Mouse (Mus musculus): ENCODE data around the gene Xdh. TPM values are rescaled to one million over a fixed set of nuclear protein-coding genes. Genes with fewer than 3 reads are reported as not detected.

Xdh gene
- polyA plus RNA-seq, 1 experiment, result 0.55 TPM

DNA sequence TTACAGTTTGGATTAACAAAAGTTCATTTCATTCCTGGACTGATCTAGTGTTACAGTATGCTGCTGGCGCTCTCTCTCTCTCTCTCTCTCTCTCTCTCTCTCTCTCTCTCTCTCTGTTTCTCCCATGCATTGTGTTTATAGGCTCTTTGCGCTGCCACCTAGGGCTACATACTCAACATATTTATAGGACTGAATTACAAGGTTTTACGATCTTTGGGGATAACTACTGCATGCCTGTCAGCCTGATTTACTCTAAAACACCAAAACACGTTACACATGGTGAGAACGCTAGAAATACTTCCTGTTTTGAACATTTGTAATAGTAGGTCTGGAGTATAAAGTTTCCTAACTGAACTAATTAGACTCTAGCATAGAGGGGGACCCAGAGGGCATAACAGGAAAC, 47.8 kb downstream of the Xdh start:
- TF ChIP-seq POLR2A (IDR thresholded peaks at IDR 0.05; ENCODE audit: insufficient read length, low read depth) (no peak), CEBPB (IDR thresholded peaks at IDR 0.05; ENCODE audit: insufficient read depth, poor library complexity, severe bottlenecking) (no peak), E2F4 (IDR thresholded peaks at IDR 0.05; ENCODE audit: insufficient read depth) (no peak), TCF12 (IDR thresholded peaks at IDR 0.05; ENCODE audit: insufficient read depth, poor library complexity, severe bottlenecking) (no peak), SRF (IDR thresholded peaks at IDR 0.05; ENCODE audit: control insufficient read depth, insufficient read length, low read depth) (no peak), MAX (IDR thresholded peaks at IDR 0.05; ENCODE audit: low read depth) (no peak), REST (IDR thresholded peaks at IDR 0.05; ENCODE audit: insufficient read depth, insufficient read length) (no peak), MYOG (IDR thresholded peaks at IDR 0.05; ENCODE audit: control insufficient read depth in 1 of 3, insufficient read depth in 1 of 3, insufficient read length in 2 of 3, low read depth in 2 of 3) (no peak), POLR2AphosphoS2 (IDR thresholded peaks at IDR 0.05; ENCODE audit: insufficient read length, low read depth) (no peak), TCF3 (IDR thresholded peaks at IDR 0.05; ENCODE audit: insufficient read length, low read depth) (no peak), USF1 (IDR thresholded peaks at IDR 0.05; ENCODE audit: low read depth) (no peak), MYOD1 (IDR thresholded peaks at IDR 0.05; ENCODE audit: control insufficient read depth in 1 of 3, insufficient read length in 2 of 3, low read depth in 2 of 3) (no peak)
- Histone ChIP-seq H3K27me3 (ENCODE audit: control insufficient read depth, insufficient read depth, insufficient read length) (peaks cover under 1% of the 10 kb centered on the region), H3K4me2 (ENCODE audit: low read depth) (no peak overlapping the region), H3ac (ENCODE audit: control insufficient read depth, insufficient read length) (no peak overlapping the region), H3K36me3 (ENCODE audit: control insufficient read depth, insufficient read depth) (no peaks in the 10 kb centered on the region), H3K79me2 (ENCODE audit: control insufficient read depth, insufficient read depth) (no peaks in the 10 kb centered on the region), H3K4me3 (no peak overlapping the region)

DNA sequence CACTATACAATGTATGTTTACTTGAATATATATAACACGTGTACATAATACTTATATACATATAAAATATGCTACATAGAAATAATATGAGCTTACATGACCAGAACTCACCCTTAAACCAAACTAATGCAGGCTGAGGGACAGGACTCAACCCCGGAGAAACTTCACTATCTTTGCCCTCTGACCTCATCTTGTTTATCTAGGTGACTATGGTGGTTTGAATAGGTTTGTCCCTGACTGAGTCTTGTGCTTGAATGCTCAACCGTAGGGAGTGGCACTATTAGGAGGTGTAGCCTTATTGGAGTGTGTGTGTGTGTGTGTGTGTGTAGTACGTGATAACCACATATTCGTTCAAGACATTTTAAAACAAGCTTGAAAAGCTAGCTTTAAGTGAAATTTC, 55.6 kb downstream of the Xdh start:
- no peaks in the 10 kb centered on the region for H3K36me3 ChIP-seq (ENCODE audit: control insufficient read depth, insufficient read depth)
- no peak overlapping the region for H3ac ChIP-seq (ENCODE audit: control insufficient read depth, insufficient read length)
- H3K4me3 ChIP-seq, result no peak overlapping the region
- H3K79me2 ChIP-seq (ENCODE audit: control insufficient read depth, insufficient read depth), result no peaks in the 10 kb centered on the region
- no peak for TF ChIP-seq REST (IDR thresholded peaks at IDR 0.05; ENCODE audit: insufficient read depth, insufficient read length)
- no peak for TF ChIP-seq MAX (IDR thresholded peaks at IDR 0.05; ENCODE audit: low read depth)
- no peak for TF ChIP-seq CEBPB (IDR thresholded peaks at IDR 0.05; ENCODE audit: insufficient read depth, poor library complexity, severe bottlenecking)
- no peak for TF ChIP-seq TCF12 (IDR thresholded peaks at IDR 0.05; ENCODE audit: insufficient read depth, poor library complexity, severe bottlenecking)
- TF ChIP-seq TCF3 (IDR thresholded peaks at IDR 0.05; ENCODE audit: insufficient read length, low read depth), result no peak
- no peak overlapping the region for H3K4me2 ChIP-seq (ENCODE audit: low read depth)
- H3K27me3 ChIP-seq (ENCODE audit: control insufficient read depth, insufficient read depth, insufficient read length), result no peaks in the 10 kb centered on the region

DNA sequence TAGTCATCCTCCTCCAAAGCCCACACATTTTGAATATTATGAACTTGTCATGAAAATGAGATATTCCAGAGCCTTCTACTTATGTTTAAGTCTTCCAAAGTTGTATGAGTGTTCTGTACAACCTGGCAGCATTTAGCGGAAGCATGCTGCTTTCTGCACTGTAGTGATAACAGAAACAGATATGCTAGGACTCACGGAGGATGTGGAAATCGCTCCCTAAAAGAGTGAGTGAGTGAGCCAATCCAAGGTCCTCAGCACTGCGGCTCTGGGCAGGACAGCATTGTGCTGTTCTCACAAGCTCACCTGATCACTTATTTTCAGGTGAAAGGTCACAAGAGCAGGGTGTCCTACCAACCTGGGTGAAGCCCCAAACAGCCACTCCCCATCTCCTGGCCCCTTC, 56.2 kb downstream of the Xdh start:
- Histone ChIP-seq H3K4me3 (no peak overlapping the region), H3K36me3 (ENCODE audit: control insufficient read depth, insufficient read depth) (no peaks in the 10 kb centered on the region), H3K79me2 (ENCODE audit: control insufficient read depth, insufficient read depth) (no peaks in the 10 kb centered on the region), H3ac (ENCODE audit: control insufficient read depth, insufficient read length) (no peak overlapping the region), H3K27me3 (ENCODE audit: control insufficient read depth, insufficient read depth, insufficient read length) (no peaks in the 10 kb centered on the region), H3K4me2 (ENCODE audit: low read depth) (no peak overlapping the region)
- TF ChIP-seq MYOD1 (IDR thresholded peaks at IDR 0.05; ENCODE audit: control insufficient read depth in 1 of 3, insufficient read length in 2 of 3, low read depth in 2 of 3) (no peak), USF1 (IDR thresholded peaks at IDR 0.05; ENCODE audit: low read depth) (no peak), REST (IDR thresholded peaks at IDR 0.05; ENCODE audit: insufficient read depth, insufficient read length) (no peak), SRF (IDR thresholded peaks at IDR 0.05; ENCODE audit: control insufficient read depth, insufficient read length, low read depth) (no peak), MYOG (IDR thresholded peaks at IDR 0.05; ENCODE audit: control insufficient read depth in 1 of 3, insufficient read depth in 1 of 3, insufficient read length in 2 of 3, low read depth in 2 of 3) (no peak), MAX (IDR thresholded peaks at IDR 0.05; ENCODE audit: low read depth) (no peak), TCF3 (IDR thresholded peaks at IDR 0.05; ENCODE audit: insufficient read length, low read depth) (no peak), POLR2AphosphoS2 (IDR thresholded peaks at IDR 0.05; ENCODE audit: insufficient read length, low read depth) (no peak), POLR2A (IDR thresholded peaks at IDR 0.05; ENCODE audit: insufficient read length, low read depth) (no peak), E2F4 (IDR thresholded peaks at IDR 0.05; ENCODE audit: insufficient read depth) (no peak), CEBPB (IDR thresholded peaks at IDR 0.05; ENCODE audit: insufficient read depth, poor library complexity, severe bottlenecking) (no peak), TCF12 (IDR thresholded peaks at IDR 0.05; ENCODE audit: insufficient read depth, poor library complexity, severe bottlenecking) (no peak)

DNA sequence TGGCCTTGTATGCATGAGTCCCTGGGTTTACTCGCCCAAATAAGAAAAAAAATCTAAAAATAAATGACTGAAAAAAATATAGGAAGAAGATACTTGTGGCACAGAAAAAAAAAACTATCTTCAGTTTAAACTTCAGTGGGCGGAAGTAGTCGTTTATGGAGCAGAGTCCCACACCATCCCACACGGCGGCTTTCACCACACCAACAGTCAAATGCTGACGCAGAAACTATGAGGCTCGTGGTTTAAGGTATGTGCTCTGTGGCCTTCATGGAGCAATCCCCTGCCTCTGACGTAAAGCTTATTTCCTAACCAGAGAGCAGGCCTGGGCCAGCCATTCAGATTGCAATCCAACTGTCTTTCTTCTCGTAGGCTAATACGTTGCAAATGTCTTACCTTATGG, 56.8 kb downstream of the Xdh start:
- Histone ChIP-seq H3K36me3 (ENCODE audit: control insufficient read depth, insufficient read depth) (no peaks in the 10 kb centered on the region), H3ac (ENCODE audit: control insufficient read depth, insufficient read length) (no peak overlapping the region), H3K79me2 (ENCODE audit: control insufficient read depth, insufficient read depth) (no peaks in the 10 kb centered on the region), H3K27me3 (ENCODE audit: control insufficient read depth, insufficient read depth, insufficient read length) (no peaks in the 10 kb centered on the region), H3K4me3 (no peak overlapping the region), H3K4me2 (ENCODE audit: low read depth) (no peak overlapping the region)
- TF ChIP-seq TCF12 (IDR thresholded peaks at IDR 0.05; ENCODE audit: insufficient read depth, poor library complexity, severe bottlenecking) (no peak), REST (IDR thresholded peaks at IDR 0.05; ENCODE audit: insufficient read depth, insufficient read length) (no peak), TCF3 (IDR thresholded peaks at IDR 0.05; ENCODE audit: insufficient read length, low read depth) (no peak)

DNA sequence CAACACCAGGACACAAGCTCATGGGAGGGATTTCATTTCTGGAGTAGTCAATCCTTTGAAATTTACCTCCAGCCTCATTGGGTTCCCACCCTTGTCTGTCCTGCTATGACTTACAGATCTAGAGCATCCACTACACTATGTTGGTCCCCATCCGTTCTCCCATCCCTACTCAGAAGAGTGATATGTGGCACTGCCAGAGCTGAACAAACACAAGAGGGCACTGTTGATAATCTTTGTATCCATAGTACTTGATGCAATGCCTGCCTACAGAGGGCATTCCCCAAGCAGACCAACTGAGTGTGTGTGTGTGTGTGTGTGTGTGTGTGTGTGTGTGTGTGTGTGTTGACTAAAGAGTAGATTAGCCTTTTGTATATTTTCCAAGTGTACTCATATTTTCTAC, 58.4 kb downstream of the Xdh start:
- Histone ChIP-seq H3K4me3 (no peak overlapping the region), H3K79me2 (ENCODE audit: control insufficient read depth, insufficient read depth) (no peaks in the 10 kb centered on the region), H3K27me3 (ENCODE audit: control insufficient read depth, insufficient read depth, insufficient read length) (no peaks in the 10 kb centered on the region), H3K36me3 (ENCODE audit: control insufficient read depth, insufficient read depth) (no peaks in the 10 kb centered on the region), H3ac (ENCODE audit: control insufficient read depth, insufficient read length) (no peak overlapping the region), H3K4me2 (ENCODE audit: low read depth) (no peak overlapping the region)
- TF ChIP-seq MYOG (IDR thresholded peaks at IDR 0.05; ENCODE audit: control insufficient read depth in 1 of 3, insufficient read depth in 1 of 3, insufficient read length in 2 of 3, low read depth in 2 of 3) (no peak), MYOD1 (IDR thresholded peaks at IDR 0.05; ENCODE audit: control insufficient read depth in 1 of 3, insufficient read length in 2 of 3, low read depth in 2 of 3) (no peak), REST (IDR thresholded peaks at IDR 0.05; ENCODE audit: insufficient read depth, insufficient read length) (no peak), E2F4 (IDR thresholded peaks at IDR 0.05; ENCODE audit: insufficient read depth) (no peak), USF1 (IDR thresholded peaks at IDR 0.05; ENCODE audit: low read depth) (no peak), TCF12 (IDR thresholded peaks at IDR 0.05; ENCODE audit: insufficient read depth, poor library complexity, severe bottlenecking) (no peak), CEBPB (IDR thresholded peaks at IDR 0.05; ENCODE audit: insufficient read depth, poor library complexity, severe bottlenecking) (no peak), POLR2A (IDR thresholded peaks at IDR 0.05; ENCODE audit: insufficient read length, low read depth) (no peak), POLR2AphosphoS2 (IDR thresholded peaks at IDR 0.05; ENCODE audit: insufficient read length, low read depth) (no peak), TCF3 (IDR thresholded peaks at IDR 0.05; ENCODE audit: insufficient read length, low read depth) (no peak), MAX (IDR thresholded peaks at IDR 0.05; ENCODE audit: low read depth) (no peak), SRF (IDR thresholded peaks at IDR 0.05; ENCODE audit: control insufficient read depth, insufficient read length, low read depth) (no peak)
